ENCODE assay signal across 7 mouse cellular contexts in the genomic region with DNA sequence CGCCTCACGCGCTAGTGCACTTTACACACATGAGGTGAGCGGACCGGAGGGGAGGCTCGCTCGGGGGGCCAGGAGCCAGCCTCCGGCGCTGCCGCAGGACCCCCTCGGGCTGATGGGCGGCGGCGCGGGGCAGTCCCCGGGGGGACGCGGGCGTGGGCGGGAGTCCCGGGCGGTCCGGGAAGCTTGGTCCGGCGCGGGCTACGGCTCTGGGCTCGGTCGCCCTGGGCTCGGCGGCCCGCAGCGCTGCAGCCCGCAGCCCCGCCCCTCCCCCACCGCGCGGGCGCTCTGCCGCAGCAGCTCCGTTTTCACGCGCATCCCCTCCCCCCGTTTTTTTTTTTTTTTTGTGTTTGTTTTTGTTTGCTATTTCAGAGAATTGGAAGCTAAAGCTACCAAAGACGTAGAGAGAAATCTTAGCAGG. TPM values are rescaled to one million over a fixed set of nuclear protein-coding genes. Genes with fewer than 3 reads are reported as not detected.
DNase-seq lines count a peak whose midpoint lies in the region; ATAC-seq and TF ChIP-seq lines count a peak whose summit lies in the region.

No protein-coding gene starts in this region.

- no peaks in the 10 kb centered on the region for H3K9me3 ChIP-seq in forebrain, embryonic 15.5 days
- no peaks in the 10 kb centered on the region for H3K9me3 ChIP-seq in liver, embryonic 13.5 days (replicated peaks)

- no peak for TF ChIP-seq CTCF in layer of hippocampus, adult 2 months (conservative IDR thresholded peaks at IDR 0.05)

- peak overlapping the region; percentile 92 for H3K9ac ChIP-seq in forebrain, embryonic 15.5 days (replicated peaks)
- peak overlapping the region; percentile 99 for H3K9ac ChIP-seq in liver, embryonic 13.5 days

- H3K36me3 ChIP-seq in forebrain, embryonic 15.5 days, result no peaks in the 10 kb centered on the region
- H3K36me3 ChIP-seq in liver, embryonic 13.5 days, result peaks cover 17% of the 10 kb centered on the region

- WGBS in forebrain, embryonic 15.5 days, result 0% methylated on average over 32 of the region's 45 CpGs
- WGBS in liver, embryonic 13.5 days (ENCODE audit: insufficient replicate concordance), result under 1% methylated on average over 37 of the region's 45 CpGs

- H3K27ac ChIP-seq in layer of hippocampus, adult 2 months, result peak overlapping the region; percentile 97
- peak overlapping the region; percentile 87 for H3K27ac ChIP-seq in brown adipose tissue, adult 24 weeks (replicated peaks; ENCODE audit: low read depth, low read length)
- H3K27ac ChIP-seq in forebrain, embryonic 15.5 days (replicated peaks), result peak overlapping the region; percentile 97
- peak overlapping the region; percentile 92 for H3K27ac ChIP-seq in liver, embryonic 13.5 days

- peak overlapping the region; percentile 55 for H3K4me2 ChIP-seq in forebrain, embryonic 15.5 days (replicated peaks)
- H3K4me2 ChIP-seq in liver, embryonic 13.5 days, result peak overlapping the region; percentile 77

- peak; percentile 83 for ATAC-seq in forebrain, embryonic 15.5 days (replicated peaks)
- ATAC-seq in liver, embryonic 13.5 days (ENCODE audit: low read depth), result peak; percentile 76

- peak overlapping the region; percentile 95 for H3K4me3 ChIP-seq in layer of hippocampus, adult 2 months
- peak overlapping the region; percentile 99 for H3K4me3 ChIP-seq in brown adipose tissue, adult 24 weeks (ENCODE audit: insufficient read depth, low read depth, low read length)
- peak overlapping the region; percentile 100 for H3K4me3 ChIP-seq in forebrain, embryonic 15.5 days
- H3K4me3 ChIP-seq in liver, embryonic 13.5 days (replicated peaks), result peak overlapping the region; percentile 100

- DNase-seq in layer of hippocampus, adult 2 months (ENCODE audit: low spot score in 2 of 2), result no peak
- no peak for DNase-seq in layer of hippocampus, adult 9-10 months (ENCODE audit: low spot score)
- DNase-seq in liver, embryonic 13.5 days, result no peak
- no peak for DNase-seq in T-cell, adult 2 months (ENCODE audit: low spot score)
- DNase-seq in embryo, embryonic 10.5 days (ENCODE audit: low spot score), result no peak

- H3K27me3 ChIP-seq in forebrain, embryonic 15.5 days, result no peaks in the 10 kb centered on the region
- H3K27me3 ChIP-seq in liver, embryonic 13.5 days, result no peaks in the 10 kb centered on the region

- peaks cover 5% of the 10 kb centered on the region; the same call in 1 of the 2 replicates for H3K4me1 ChIP-seq in brown adipose tissue, adult 24 weeks (ENCODE audit: control insufficient read depth, insufficient read depth, insufficient read length, low read length)
- peaks cover 38% of the 10 kb centered on the region for H3K4me1 ChIP-seq in forebrain, embryonic 15.5 days
- H3K4me1 ChIP-seq in liver, embryonic 13.5 days (replicated peaks), result peaks cover 36% of the 10 kb centered on the region

RNA-seq across cellular contexts. Expression of gene Tnrc6a, which starts 0.6 kb away (rescaled TPM):
- total RNA-seq in layer of hippocampus, adult 2 months (2021), result 10 to 100 TPM; 49.5 to 53.9 TPM
- 19.8 and 21.2 TPM in 2 replicates for polyA plus RNA-seq in brown adipose tissue, adult 24 weeks (2012; ENCODE audit: insufficient read depth, insufficient read length, missing spikeins)
- 52.7 and 54.7 TPM in 2 replicates for polyA plus RNA-seq in forebrain, embryonic 15.5 days (2015; fragmentation: Nextera tagmentation; extraction: Ambion mirVana)
- 16.0 and 17.7 TPM in 2 replicates for polyA plus RNA-seq in liver, embryonic 13.5 days (2015; fragmentation: Nextera tagmentation; extraction: Ambion mirVana)
